Mouse (Mus musculus) lung, embryonic 16.5 days (tissue): ENCODE results near the gene Proser3. TPM values are rescaled to one million over a fixed set of nuclear protein-coding genes. Genes with fewer than 3 reads are reported as not detected.
A peak's percentile ranks its signal among the peaks of the same experiment; 100 is the strongest.
"Not testable (repeated sequence)": the region's sequence is repeated elsewhere in the genome, so short reads cannot be mapped to it uniquely, and the experiment has no call there.

Experiments used
- ATAC-seq: fragments of 200-750 bp; cut with Nextera tagmentation; 2 replicates; pipeline ENCODE4 v1.8.0; 2017; ENCODE audit warnings: low read depth, mild to moderate bottlenecking, moderate library complexity
- H3K27ac ChIP-seq: fragments of 300-500 bp; sonication (generic); 2 replicates; pipeline ENCODE4 v1.5.1; 2014; ENCODE audit warnings: mild to moderate bottlenecking, control low read depth, low read length
- H3K27me3 ChIP-seq: fragments of 300-500 bp; sonication (generic); 2 replicates; pipeline ENCODE4 v1.6.1; 2014; ENCODE audit warnings: low read depth, low read length, mixed read lengths; ENCODE audit not compliant: control insufficient read depth, insufficient read depth
- H3K36me3 ChIP-seq: fragments of 300-500 bp; sonication (generic); 2 replicates; pipeline ENCODE4 v1.6.1; 2014; ENCODE audit warnings: low read length; ENCODE audit not compliant: control insufficient read depth, insufficient read depth
- H3K4me1 ChIP-seq: fragments of 300-500 bp; sonication (generic); replicated peaks from 2 replicates; pipeline ENCODE4 v1.6.1; 2014; ENCODE audit warnings: low read length, mixed read lengths; ENCODE audit not compliant: control insufficient read depth, insufficient read depth
- H3K4me2 ChIP-seq: fragments of 300-500 bp; sonication (generic); 2 replicates; pipeline ENCODE4 v1.6.1; 2014; ENCODE audit warnings: low read depth, low read length, control low read depth
- H3K4me3 ChIP-seq: fragments of 300-500 bp; sonication (generic); 2 replicates; pipeline ENCODE4 v1.5.1; 2014; ENCODE audit warnings: mild to moderate bottlenecking, low read length, control low read depth
- H3K9ac ChIP-seq: fragments of 300-500 bp; sonication (generic); 2 replicates; pipeline ENCODE4 v1.6.1; 2014; ENCODE audit warnings: low read length, control low read depth
- H3K9me3 ChIP-seq: fragments of 300-500 bp; sonication (generic); 2 replicates; pipeline ENCODE4 v1.6.1; 2016; ENCODE audit warnings: low read length; ENCODE audit not compliant: control insufficient read depth
- WGBS: fragments of 180-500 bp; shearing (Covaris S2); extraction: QIAGEN DNeasy Blood & Tissue Kit; methylation state at CpG from one replicate; pipeline ENCODE4 v1.1.7; 2014; 5-methylcytosine and 5-hydroxymethylcytosine counted together
- polyA plus RNA-seq: library from polyadenylated mRNA; unstranded; fragments of >200 nt; fragmentation: Nextera tagmentation; extraction: Ambion mirVana; gene quantifications from 2 replicates; pipeline ENCODE4 v1.2.1, GENCODE M21; 2015

Gene Proser3
- polyA plus RNA-seq, 1 experiment from 2014 or later, result 12.9 TPM

DNA sequence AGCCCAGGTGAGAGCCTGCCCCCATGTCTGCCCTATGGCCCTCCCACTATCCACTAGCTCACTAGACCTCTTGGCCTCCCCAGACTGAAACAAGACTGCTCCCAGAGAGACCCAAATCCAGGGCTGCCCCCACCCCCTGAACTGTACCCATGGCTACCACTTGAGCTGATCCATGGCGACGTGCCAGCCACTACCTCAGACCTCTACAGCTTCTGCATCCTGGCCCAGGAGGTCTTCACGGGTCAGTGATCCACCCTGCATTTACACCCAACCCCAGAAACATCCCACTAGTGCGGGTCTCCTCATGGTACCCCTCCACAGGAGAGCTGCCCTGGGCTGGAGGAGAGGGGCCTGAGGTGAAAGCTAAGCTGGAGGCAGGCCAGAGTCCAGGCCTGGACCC lies 31.7 kb downstream of the Proser3 start:
- Histone ChIP-seq H3K4me3 (no peak overlapping the region), H3K9me3 (no peaks in the 10 kb centered on the region), H3K27ac (no peak overlapping the region), H3K4me1 (no peaks in the 10 kb centered on the region), H3K4me2 (no peak overlapping the region), H3K9ac (no peak overlapping the region), H3K27me3 (no peaks in the 10 kb centered on the region), H3K36me3 (peaks cover 2% of the 10 kb centered on the region; the same call in 1 of the 2 replicates)
- ATAC-seq, result no peak
- 60% methylated on average over 4 of the region's 4 CpGs for WGBS

DNA sequence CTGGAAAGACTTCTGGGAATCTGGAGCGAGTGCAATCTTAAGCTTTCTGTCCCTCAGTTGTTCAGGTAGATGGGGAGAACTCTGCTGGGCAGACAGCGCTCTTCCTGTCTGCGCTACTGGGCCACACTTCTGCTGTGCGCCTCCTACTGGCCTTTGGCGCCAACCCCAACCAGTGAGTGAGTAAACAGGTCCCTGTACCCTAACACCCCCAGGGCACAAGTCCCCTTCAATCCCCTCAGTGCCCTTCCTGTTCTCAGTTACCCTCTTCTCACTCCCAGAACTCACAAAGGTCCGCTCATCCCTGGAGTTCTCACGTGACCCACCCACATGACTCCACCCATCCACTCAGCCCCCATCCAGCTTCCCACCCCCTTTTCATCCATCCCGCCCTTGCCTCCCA lies 33.8 kb downstream of the Proser3 start:
- H3K4me1 ChIP-seq, result no peaks in the 10 kb centered on the region
- 32% methylated on average over 8 of the region's 8 CpGs for WGBS
- H3K9me3 ChIP-seq, result no peaks in the 10 kb centered on the region
- H3K27me3 ChIP-seq, result no peaks in the 10 kb centered on the region
- no peaks in the 10 kb centered on the region for H3K36me3 ChIP-seq
- H3K4me3 ChIP-seq, result no peak overlapping the region
- H3K9ac ChIP-seq, result no peak overlapping the region
- no peak for ATAC-seq
- no peak overlapping the region for H3K27ac ChIP-seq
- no peak overlapping the region for H3K4me2 ChIP-seq

DNA sequence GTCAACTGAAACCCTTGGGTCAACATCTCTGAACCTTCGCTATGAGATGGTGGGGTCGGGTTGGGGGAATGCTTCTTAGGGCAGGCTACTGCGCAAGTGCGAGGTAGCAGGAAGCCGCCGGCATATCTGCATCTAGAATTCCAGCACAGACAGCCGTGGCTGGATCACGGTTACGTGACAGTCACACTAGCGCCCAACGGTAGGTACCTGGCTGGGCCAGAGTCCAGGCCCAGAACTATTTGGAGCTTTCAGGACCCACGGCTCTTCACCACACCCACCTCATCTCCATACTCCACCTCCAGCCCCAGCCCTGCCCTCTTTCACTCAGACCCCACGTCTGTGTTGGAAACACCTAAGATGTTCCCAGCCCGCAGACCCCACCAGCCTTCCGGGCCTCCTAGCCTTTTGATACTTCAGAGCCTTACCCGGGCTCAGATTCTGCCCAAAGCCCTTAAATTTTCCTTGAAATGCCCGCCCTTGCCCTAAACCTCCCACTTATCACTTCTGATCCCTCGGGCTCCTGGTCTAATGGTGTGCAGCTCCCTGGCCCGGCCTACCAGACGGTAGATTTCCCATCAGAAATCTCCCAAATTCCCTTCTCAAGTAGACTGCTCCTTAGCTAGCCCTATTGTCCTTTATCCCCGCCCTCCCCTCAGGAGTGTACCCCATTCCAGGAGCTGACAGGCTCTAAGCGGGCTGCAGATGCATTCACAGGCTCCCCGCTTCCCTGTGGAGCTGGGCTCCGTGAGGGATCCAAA lies 36.9 kb downstream of the Proser3 start:
- Histone ChIP-seq H3K9ac (no peak overlapping the region), H3K27me3 (no peaks in the 10 kb centered on the region), H3K36me3 (no peaks in the 10 kb centered on the region), H3K4me2 (no peak overlapping the region), H3K9me3 (no peaks in the 10 kb centered on the region), H3K27ac (no peak overlapping the region), H3K4me3 (no peak overlapping the region), H3K4me1 (no peaks in the 10 kb centered on the region)
- ATAC-seq, result 0 out of 2 replicates have a peak, but pooled peaks have one; percentile 12
- 55% methylated on average over 24 of the region's 24 CpGs for WGBS

DNA sequence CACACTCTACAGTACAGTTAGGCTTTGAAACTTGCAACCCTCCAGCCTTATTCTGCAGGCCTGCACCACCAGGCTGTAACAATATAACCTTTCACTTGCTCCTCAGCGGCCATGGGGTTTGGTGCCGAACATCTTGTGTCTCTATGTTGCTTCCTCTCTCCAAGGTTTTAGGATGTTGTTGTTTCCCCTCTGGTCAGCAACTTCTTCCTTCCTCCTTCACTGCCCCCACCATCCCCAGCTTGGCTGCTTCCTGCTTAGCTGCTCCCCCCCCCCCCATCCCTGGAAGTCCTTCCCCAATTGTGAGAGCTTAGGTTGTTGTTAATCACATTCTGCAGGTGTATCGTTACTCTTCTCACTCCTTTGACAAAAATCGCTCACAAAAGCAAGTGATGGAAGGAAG lies 44.0 kb downstream of the Proser3 start:
- Histone ChIP-seq H3K27ac (no peak overlapping the region), H3K4me2 (no peak overlapping the region), H3K4me3 (no peak overlapping the region), H3K36me3 (no peaks in the 10 kb centered on the region), H3K9ac (no peak overlapping the region), H3K27me3 (no peaks in the 10 kb centered on the region), H3K4me1 (no peaks in the 10 kb centered on the region), H3K9me3 (no peaks in the 10 kb centered on the region)
- no peak for ATAC-seq
- 71% methylated on average over 4 of the region's 4 CpGs for WGBS

DNA sequence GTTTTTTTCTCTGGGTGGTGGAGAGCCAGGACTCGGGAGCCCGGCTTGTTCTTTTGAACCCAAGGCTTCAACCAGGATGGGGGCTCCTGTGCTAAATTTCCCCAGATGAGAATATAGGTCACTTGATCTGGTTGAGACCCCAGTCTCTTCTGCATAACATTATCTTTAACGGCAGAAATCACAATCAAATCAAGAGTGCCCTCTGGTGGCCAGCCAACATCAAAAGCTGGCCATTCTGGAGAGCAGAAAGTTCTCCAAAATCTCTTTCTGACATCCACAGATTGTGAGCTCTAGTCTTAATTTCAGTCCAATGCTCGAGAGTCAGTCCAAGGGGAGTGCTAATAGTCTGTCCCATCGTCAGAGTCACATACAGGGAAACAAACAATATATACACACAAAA lies 50.9 kb downstream of the Proser3 start:
- not testable (repeated sequence) for H3K9me3 ChIP-seq, H3K4me1 ChIP-seq, H3K4me3 ChIP-seq, H3K27me3 ChIP-seq, H3K4me2 ChIP-seq, H3K9ac ChIP-seq, H3K36me3 ChIP-seq, ATAC-seq, H3K27ac ChIP-seq
- WGBS, result 64% methylated on average over 5 of the region's 5 CpGs

DNA sequence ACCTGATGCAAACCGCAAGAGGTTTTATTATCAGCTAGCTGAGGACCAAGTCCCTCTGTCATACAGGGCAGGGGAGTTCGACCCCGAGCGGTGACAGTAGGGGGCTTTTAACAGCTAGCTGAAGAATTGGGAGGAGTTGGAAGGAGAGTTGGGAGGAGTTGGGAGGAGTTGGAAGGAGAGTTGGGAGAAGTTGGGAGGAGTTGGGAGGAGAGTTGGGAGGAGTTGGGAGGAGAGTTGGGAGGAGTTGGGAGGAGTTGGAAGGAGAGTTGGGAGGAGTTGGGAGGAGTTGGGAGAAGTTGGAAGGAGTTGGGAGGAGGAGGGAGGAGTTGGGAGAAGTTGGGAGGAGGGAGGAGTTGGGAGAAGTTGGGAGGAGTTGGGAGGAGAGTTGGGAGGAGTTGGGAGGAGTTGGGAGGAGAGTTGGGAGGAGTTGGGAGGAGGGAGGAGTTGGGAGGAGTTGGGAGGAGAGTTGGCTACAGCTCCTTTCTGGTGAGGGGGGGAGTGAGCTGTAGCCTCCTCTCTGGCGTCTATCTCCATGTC lies 56.5 kb downstream of the Proser3 start:
- not testable (repeated sequence) for ATAC-seq, H3K4me2 ChIP-seq, H3K27me3 ChIP-seq, H3K9me3 ChIP-seq, H3K27ac ChIP-seq, H3K36me3 ChIP-seq, H3K4me1 ChIP-seq, H3K9ac ChIP-seq, H3K4me3 ChIP-seq
- 52% methylated on average over 4 of the region's 5 CpGs for WGBS

DNA sequence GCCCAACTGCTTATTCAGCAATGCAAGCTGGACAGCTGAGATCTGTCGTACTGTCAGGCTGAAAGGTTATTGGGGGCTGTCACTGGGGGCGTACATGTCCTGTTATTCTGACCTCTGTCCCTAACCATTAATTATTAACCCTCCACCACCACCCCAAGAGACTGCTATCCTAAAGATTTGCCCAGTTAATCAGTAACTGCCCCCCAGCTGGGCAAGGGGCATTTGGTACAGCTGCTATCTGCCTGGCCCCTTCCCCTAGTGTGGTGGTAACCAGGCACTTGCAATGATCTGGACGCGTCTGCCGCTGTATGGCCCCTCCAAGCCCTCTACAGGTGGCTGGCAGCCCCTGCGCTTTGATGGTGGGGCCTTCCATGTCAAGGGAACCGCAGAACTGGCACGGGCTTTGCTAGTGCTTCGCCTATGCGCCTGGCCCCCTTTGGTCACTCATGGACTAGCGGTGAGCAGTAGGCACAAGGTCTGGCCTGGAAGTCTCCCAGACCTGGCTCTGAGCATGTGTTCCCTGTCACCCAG lies 58.6 kb downstream of the Proser3 start, which contains the start of gene Prodh2:
Prodh2 (plus strand) TSS at position 222 of the 531 bp plus-strand sequence.
- H3K9ac ChIP-seq, result no peak within 1 kb of the TSS
- H3K27ac ChIP-seq, result no peak within 1 kb of the TSS
- no peak within 1 kb of the TSS for H3K4me2 ChIP-seq
- WGBS, result 47% methylated on average over 11 of the region's 11 CpGs
- no peaks in the 10 kb centered on the region for H3K27me3 ChIP-seq
- no peaks in the 10 kb centered on the region for H3K9me3 ChIP-seq
- no peaks in the 10 kb centered on the region for H3K36me3 ChIP-seq
- no peak for ATAC-seq
- H3K4me1 ChIP-seq, result no peaks in the 10 kb centered on the region
- no peak within 1 kb of the TSS for H3K4me3 ChIP-seq

DNA sequence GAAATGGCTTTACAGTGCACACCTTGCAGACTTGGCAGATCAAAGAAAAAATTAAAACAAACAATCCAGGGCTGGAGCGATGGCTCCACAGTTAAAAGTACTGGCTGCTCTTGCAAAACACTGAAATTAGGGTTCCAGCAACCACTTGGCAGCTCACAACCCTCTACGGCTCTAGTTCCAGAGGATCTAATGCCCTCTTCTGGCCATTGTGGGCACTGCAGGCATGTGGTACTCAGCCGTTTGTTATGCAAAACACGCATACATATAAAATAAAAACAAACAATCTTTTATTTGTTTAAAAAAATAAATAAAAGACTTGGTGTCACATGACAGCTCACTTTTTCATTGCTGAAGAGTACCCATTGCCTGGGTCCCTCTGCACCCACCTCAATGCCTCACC lies 59.3 kb downstream of the Proser3 start:
- ATAC-seq, result 0 out of 2 replicates have a peak, but pooled peaks have one; percentile 15
- no peak overlapping the region for H3K27ac ChIP-seq
- no peaks in the 10 kb centered on the region for H3K27me3 ChIP-seq
- H3K4me1 ChIP-seq, result no peaks in the 10 kb centered on the region
- 15% methylated on average over 4 of the region's 4 CpGs for WGBS
- H3K9ac ChIP-seq, result no peak overlapping the region
- no peak overlapping the region for H3K4me3 ChIP-seq
- H3K9me3 ChIP-seq, result no peaks in the 10 kb centered on the region
- no peaks in the 10 kb centered on the region for H3K36me3 ChIP-seq
- H3K4me2 ChIP-seq, result no peak overlapping the region

DNA sequence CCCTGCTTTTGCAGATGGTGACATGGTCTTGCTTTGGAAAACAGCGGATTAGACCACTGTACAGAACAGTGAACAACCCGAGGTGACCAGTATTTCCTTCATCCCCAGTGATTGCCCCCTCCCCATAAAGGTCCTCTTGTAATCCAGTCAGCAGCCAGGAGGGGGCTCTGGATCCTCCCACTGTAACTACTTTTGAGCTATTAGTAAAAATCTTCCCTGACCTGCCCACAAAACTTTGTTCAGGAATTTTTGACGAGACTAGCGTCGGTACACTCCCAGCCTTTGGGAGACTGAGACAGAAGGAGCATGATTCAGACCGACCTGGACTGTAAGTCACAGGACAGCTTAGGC lies 61.2 kb downstream of the Proser3 start:
- H3K4me1 ChIP-seq, result no peaks in the 10 kb centered on the region
- no peaks in the 10 kb centered on the region for H3K27me3 ChIP-seq
- ATAC-seq, result no peak
- H3K4me2 ChIP-seq, result no peak overlapping the region
- H3K4me3 ChIP-seq, result no peak overlapping the region
- H3K9me3 ChIP-seq, result no peaks in the 10 kb centered on the region
- no peak overlapping the region for H3K9ac ChIP-seq
- no peak overlapping the region for H3K27ac ChIP-seq
- H3K36me3 ChIP-seq, result no peaks in the 10 kb centered on the region
- 14% methylated on average over 6 of the region's 6 CpGs for WGBS
